Mouse (Mus musculus) c-Kit-negative CD71-positive TER-119-positive erythroid progenitor cells, embryonic 14.5 days (primary cell): ENCODE data around the gene Otx2.

Experiments
- DNase-seq: peaks from one replicate; pipeline ENCODE4 v3.0.0-alpha.2; 2013; ENCODE audit warnings: low read depth, low spot score

Gene Otx2

DNA sequence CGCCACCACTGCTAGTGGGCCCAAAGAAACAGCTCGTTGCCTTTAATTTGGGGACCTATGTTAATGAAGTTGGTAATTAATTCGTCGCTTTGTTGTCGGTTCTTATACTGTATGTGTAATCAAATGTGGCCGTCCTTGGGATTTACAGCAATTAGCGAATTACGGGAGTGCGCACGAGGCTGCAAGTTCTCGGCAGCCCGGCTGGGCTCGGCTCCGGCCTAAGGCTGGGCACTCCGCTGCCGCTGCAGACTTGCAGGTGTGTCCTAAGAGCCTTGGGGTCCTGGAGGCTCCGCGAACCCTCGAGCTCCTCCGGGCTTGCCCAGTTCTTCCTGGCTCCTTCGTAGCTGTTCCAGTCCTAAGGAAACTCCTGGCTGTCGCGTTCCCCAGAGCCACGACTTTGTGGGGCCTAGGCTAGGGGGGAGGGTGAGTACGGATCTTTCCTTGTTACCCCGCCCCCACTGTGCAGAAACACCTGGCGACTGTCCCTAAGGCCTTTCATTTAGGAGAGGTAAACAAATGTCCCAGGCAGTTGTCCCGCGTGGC, 4.8 kb downstream of the Otx2 start:
- DNase-seq = no peak

DNA sequence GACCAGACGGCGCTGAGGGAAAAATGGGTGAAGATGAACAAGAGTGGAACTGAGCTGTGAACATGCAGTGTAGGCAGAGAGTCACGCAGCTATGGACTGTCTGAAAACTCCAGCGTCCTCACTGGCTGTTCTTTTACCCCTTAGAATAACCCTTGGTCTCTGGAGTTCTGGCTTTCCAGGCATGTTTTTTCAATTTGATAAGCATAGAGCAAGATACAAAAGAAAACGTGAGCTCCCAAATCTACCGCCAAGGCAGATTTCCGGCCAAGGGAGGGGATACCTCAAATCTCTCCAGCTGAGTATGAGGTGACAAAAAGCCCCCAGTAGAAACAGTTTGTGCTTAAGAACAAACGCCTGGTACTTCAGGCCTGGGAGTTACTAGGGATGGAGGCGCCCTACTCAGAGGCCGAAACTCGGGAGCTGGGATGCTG, 5.6 kb downstream of the Otx2 start:
- DNase-seq = no peak

DNA sequence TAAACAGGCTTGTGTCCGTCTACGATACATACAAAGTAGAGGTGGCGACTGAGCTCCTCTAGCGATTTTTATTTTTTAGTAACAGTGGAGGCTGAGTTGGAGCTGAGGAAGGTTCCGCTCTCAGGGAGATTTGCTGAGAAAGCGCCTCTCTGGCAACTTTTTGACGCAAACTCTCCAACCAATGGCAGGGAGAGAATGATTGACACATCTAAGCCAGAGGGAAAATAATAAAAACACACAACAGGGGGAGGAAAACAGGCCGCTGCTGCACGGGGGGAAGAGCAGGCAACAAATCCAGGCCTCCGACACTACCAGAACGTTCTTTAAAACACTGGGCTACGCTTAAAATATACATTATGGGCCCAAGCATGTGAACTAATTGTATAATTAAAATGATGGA, 6.2 kb downstream of the Otx2 start:
- no peak for DNase-seq

DNA sequence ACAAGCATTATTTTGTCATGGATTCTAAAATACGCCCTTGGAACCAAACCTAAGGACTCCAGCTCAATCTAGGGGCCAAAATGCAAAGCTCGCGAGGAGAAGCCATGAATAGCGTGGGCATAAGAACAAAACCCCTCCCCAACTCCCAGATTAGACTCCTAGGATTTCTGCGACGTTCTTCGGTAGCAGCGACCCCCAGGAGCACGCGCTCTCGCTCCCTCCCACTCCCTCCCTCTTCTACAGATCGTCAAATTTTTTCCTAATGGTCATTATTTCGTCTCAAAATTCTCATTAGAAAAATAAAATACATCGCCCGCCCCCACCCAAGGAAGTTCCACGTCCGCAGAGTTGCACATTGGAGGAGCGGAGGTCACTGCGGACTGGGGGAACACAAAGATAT, 6.8 kb downstream of the Otx2 start:
- no peak for DNase-seq

DNA sequence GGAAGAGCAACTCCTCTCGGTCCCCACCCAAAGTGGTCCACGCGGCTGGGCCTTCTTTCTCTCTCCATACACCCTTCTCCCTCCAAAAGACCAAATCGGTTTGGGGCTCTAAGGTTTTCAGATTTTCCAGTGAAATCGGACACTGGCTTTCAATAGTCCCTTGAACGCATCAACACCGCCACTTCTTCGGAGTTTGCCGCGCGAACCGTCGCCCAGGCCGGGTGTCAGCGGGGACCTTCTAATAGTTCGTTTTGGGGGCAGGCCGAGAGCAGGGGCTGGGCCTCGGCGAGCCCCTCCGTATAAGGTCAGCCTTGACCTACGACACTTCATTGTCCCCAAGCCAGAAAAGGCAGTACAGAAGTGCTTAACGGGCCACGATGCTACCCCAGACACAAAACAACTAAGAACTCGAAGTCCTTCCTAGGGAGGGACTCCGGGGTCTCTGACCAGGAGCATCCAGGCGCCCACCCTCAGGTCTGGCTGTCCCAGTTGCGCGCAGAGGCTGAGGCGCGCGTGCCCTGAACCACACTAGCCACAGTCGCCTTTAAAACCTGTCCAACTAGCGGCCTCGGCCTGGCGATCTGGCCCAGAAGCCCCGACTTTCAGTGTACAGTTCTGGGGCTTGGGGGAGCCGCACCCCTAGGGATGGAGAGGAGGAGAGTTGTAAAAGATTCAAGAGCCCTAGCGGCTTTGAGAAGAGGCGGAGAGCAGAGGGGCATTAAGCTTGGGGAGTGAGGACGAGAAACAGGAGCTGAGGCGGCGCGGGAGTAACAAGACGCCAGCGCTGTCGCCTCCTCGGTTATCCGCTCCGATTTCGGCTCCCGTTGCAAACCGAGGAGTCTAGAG, 7.6 kb downstream of the Otx2 start:
- DNase-seq = no peak

DNA sequence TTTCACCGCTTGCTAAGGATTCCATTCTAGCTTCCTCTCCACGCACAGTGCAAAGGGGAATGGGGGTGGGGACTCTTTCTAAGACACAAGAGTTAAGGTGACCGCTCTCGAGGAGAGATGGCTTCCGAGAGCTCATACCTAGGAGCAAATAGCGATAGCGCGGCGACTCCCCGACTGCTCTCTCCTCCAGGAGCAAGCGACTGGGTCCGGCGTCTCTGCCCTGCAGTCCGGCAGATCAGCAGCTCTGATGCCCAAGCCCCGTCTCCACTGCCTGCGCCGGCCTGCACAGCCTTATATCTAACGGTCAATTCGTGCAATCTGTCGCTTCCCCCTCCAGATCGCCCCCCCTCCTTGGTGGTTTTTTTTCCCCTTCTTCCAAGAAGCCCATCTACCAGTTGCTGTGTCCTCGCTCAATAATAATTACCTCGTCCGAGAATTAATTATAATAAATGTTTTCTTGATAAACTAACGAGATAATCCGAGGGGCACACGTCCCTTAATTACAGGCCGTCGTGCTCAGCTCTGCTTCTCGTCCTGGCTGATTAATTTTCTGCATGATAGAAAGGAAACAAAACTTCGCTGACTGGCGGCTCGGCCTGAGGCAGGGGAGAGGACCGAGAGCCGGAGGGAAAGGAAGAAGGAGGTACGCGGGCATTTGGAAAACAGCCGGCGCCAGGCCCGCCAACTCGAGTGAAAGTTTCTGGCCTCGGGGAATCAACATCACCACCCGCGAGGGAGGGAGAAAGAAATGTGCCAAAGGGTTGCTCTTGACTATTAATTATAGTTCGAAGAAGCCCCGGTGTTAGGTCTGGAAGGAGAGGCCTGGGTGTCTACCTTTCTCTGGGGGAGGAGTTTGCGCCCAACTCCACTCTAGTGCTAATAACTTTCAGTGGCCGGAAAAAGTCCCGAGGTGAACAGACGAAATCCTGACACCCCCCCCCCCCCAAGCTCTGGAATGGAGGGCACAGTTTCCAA, 8.5 kb downstream of the Otx2 start:
- no peak for DNase-seq

DNA sequence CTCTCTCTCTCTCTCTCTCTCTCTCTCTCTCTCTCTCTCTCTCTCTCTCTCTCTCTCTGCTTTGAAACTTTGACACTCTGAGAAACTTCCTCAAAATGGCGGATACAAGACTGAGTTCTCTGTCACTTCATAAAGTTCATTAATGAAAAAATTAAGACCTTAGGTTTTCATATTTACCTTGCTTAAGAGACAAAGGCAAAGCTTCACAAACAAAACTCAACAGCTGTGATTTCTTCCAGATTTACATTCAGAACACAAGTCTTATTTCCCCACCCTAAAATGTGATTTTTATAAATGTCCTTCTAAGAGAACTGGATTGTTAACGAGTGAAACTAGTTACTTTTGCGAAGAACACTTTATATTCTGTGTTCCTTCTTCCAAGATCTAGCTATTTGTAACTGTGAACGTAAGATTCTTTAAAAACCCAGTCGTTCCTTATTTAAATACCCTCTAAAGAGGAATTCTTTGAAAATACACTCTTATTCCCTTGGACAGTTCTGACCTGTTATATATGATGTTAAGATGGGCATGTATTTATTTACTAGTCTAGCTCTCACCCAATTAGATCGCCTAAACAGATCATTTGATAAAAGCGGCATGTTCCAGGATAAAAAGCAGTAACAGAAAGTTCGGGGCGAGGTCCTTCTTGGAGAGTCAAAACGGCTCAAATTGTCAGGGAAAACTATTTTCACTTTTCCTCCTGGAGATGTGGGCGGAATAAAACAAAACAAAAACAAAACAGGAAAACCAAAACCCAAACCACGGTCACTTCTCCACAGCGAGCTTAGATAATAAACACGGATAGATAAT, 9.4 kb downstream of the Otx2 start:
- DNase-seq = no peak

DNA sequence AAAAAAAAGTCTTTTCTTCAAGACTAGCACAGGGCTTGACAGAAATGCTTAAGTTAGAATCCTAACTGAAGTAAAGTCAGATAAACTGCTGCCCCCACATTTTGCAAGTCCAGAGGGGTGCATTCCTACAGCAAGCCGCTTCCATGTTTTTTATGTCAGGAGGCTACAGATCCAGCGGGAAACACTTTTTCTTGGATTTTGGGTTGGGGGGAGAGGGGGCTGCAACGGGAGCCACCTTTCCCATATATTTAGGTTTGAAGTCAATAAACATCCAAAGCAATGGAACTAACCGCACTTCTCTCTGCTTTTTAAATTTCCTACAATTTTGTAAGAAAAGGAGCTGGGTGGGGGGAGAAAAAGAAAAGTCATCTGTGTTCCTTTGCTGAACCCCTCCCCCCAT, 10.1 kb downstream of the Otx2 start:
- DNase-seq = no peak

DNA sequence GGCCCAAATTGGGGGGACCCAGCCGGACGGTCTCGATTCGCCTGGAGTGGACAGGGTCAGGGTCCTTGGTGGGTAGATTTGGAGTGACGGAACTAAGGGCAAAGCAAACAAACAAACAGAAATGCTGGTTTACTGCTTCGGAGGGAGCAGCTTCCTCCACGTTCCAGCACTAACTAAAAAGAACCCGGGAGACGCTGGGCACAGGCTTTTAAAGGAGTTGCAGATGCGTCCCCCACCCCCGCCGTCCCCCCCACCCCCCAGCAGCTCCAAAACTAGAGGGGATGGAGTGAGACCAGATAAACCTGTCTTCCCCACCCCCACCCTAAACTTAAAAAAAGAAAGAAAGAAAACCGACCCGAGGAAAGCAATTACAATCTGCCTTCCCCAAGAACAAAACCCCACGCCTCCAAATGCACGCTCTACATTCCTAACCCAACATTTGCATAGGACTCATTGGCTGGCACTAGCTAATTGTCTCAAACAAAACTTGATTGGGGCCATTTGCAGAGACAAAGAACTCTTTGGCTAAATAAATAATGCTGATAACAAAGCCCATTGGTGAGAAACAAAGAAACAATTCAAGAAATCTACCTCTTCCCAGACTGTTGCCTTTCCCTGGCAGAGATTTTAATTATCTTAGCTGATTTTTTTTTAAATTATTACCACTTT, 10.9 kb downstream of the Otx2 start:
- DNase-seq = no peak

DNA sequence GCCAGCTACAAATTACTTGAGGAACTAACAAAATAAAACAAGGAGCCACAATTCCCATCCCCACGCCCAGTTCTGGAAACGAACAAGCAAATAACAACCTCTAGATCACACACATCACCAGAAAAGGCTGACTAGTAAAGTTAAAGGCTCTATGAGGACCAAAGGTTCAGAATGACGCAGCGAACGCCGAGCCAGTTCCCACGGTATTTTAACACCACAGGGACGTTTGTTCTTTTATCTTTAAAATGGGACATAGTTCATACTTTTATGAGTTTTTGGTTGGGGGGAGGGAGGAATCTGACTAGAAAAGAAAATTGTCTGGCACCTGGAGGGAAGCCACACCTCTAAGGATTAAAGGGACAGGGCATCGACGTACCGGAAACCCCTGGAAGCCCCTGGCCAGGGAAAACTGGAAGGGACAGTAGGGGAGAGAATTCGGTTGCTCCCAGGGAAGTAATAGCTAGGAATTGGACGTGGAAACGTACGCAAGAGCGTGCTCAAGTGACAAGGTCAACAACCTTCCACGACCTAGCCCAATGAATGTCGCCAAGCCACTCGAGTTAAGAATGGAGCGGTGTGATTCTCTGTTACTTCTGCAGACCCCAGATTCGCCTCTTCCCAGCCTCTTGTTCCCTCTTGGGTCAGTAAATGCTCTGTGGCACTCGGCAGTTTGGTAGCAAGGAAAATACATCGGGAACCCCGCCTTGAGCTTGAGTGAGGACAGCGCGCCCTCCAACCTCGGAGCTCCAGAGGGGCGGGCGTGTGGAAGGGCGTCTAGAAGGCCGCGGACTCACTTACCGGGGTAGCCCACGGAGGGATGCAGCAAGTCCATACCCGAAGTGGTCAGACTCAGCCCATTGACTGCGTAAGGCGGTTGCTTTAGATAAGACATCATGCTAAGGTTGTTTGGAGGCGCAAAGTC, 11.7 kb downstream of the Otx2 start:
- no peak for DNase-seq

DNA sequence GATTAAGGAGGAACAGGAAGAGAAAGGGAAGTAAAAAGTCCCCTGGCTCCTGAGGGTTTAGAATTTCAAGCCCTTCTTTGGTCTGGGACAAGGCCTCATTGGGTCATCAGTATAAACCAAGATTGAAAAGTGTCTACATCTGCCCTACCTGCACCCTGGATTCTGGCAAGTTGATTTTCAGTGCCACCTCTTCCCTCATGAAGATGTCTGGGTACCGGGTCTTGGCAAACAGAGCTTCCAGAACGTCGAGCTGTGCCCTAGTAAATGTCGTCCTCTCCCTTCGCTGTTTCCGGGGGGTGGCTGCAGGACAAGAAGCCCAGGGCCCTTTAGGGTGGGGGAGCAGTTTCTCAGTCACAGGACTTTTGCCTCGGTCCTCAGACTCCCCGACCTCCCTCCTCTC, 12.5 kb downstream of the Otx2 start:
- no peak for DNase-seq

DNA sequence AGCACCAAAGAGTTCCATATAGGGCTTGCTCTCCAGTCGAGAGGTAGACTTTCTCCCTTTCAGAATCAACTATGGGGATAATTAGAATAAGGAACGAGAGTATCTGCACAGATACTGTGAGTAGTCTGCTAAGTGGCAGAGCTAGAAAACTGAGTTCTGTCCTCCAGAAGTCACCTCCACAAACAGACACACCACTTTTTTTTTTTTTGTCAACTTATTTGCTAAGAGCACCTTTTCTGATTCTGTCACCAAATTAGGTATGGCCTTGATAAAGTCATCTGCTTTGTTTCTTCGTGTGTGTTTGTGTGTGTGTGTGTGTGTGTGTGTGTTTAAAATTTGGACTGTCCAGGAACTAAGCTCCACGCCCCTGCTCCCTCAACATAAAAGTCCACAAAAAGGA, 13.0 kb downstream of the Otx2 start:
- no peak for DNase-seq

DNA sequence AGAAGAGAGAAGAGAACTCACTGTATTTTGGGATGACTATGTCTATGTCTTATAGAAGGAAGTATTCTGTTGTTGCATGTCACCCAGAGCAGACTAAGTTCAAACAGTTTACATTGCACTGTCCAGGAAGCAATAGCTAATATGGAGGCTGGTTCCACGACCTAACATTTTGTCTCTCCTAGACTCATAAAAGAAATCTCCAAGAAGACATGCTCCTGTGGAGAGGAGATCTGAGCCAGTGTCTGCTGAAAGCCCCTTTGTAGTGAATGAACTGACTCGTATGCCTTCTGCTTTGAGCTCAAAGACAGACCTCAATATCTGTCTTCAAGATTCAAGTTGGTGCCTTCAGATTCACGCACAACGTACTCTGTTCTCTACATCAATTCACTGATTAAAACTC, 14.0 kb downstream of the Otx2 start:
- DNase-seq = no peak

DNA sequence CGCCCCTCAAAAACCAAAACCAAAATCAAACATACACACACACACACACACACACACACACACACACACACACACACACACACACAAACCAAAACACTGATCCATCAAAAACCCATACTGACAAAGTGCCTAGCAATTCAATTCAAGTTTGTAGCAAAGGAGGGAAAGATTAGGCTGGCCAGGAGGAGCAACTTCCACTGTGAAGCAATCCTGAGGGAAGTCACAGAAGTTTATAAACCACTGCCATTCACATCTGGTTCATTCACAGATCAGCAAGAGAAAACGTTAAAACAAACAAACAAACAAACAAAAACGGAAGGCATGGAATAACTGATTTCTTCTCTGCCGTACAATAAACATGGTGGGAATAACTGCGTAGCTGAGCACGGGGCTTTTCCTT, 16.4 kb downstream of the Otx2 start:
- no peak for DNase-seq

DNA sequence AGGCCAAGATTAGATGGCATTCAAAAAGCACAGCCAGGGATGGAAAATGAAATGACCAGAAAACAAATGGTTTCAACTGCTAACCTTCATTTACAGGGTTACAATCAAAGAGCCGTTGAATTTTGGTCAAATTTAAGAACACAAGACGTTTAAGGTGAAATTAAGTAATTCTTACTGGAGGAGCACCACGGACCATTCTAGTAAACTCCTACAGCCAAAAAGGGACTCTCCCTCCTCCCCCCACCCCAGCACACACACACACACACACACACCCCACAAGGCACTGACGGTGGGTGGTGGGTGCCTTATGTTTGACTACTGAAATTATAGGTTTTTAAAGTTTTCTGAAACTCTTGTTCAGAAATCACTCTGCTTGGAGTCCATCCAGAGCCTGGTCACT, 16.9 kb downstream of the Otx2 start:
- no peak for DNase-seq

DNA sequence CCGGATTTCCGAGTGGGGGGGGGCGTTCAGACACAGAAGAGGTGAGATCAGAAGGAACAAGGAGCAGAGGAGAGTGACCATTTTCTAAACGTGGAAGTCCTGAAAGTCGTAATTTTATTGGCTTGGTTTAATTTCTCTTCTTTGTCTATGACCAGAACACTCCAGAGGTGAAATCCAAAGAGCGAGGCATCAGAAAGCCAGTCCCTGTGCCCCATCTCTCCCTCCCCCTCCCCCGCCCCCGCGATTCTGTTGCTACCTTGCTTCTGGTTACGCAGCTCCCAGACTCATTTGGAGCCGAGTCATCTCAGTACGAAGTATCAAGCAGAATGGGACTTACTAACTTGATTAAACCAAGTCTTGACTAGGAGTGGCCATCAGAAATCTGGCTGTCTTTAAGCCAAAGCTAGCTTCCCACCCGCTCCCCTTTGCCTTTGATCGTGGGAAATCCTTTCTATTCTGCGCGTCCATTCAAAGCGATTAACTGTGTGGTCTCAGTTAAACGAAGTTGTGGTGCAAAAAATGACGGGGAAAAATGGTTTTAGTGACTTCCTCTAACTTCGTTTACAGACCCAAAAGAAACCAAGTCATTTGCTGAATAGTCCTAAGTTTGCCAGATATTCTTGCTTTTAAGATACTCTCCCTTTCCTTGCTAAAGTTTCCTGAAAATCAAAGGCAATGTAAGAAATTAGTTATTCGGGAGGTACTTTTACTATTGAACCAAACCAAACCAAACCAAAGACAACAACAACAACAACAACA, 17.6 kb downstream of the Otx2 start:
- DNase-seq = no peak

DNA sequence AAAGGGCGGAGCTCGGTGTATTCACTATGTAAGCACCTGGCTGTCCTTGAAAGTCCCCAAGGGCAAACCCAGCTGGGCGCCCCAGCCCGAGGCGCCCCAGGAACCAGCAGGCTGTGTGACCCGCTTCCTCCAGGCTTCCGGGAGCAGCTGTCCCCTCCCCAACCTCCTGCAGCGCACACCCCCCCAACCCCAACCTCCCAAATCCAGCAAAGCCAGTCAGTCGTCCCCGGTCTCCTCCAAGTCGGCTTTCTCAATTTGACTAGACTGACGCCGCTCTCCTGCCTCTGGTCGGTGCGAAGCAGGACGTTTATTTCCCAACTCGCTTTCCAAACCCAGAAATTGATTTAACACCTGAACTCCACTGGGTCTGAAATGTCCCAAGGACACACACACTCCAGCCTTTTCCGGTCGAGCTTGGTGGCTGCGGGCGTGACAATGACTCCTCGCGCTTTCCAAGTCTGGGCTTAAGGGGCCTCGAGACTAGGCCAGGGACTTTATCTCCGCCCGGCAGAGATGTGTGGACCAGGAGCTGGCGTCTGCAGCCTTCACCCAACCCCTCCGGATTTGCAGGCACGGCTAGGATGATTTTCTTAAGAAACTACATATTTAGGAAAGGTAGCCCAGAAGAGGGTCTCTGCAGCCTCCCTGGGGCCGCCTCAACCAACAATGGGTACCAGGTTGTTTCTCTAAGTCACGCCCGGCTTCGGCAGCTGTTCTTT, 18.4 kb downstream of the Otx2 start:
- no peak for DNase-seq

DNA sequence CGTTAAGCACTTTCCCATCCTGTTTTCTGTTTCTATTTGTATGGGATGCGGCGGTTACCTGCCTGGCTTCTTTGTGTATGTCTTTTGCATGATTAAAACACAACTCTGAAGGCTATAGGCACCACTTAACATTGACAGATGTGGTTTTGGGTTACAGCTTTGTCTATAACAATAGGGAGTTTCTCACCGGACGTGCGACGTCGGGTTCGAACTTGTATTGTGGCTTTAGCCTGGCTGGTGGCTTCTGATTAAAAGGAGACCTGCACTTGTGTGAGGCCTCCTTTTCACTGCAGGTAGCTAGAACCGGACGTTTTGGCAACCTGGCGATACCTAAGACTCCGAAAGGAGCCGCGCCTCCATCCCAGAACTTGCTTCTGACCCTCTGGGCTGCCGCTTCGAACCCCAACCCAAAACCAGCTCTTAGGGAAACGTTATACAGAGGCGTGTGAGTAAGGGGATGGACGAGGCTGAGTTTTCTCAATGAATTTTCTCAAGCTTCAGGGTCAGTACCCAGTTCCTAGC, 19.0 kb downstream of the Otx2 start:
- DNase-seq = no peak
